Mouse (Mus musculus) E14TG2a.4 (cell line): Measurements from ENCODE around the gene Krt28.

Experiments used
- H3K27me3 ChIP-seq: 2 replicates; pipeline ENCODE4 v1.6.1; 2014; ENCODE audit warnings: low read length, control low read depth; ENCODE audit not compliant: insufficient read depth
- H3K36me3 ChIP-seq: 2 replicates; pipeline ENCODE4 v1.6.1; 2014; ENCODE audit warnings: low read length, control low read depth; ENCODE audit not compliant: insufficient read depth
- H3K4me1 ChIP-seq: replicated peaks from 2 replicates; pipeline ENCODE4 v1.6.1; 2014; ENCODE audit warnings: low read depth, low read length, control low read depth
- H3K4me3 ChIP-seq: replicated peaks from 2 replicates; pipeline ENCODE4 v1.5.1; 2014; ENCODE audit warnings: mild to moderate bottlenecking, low read length
- H3K9me3 ChIP-seq: 2 replicates; pipeline ENCODE4 v1.6.1; 2014; ENCODE audit warnings: low read length, control low read depth
- CTCF ChIP-seq: conservative IDR thresholded peaks from 2 replicates; pipeline ENCODE4 v1.5.1; 2014; ENCODE audit warnings: low read length
- NANOG ChIP-seq: IDR thresholded peaks from 2 replicates; pipeline ENCODE4 v1.6.1; 2014; ENCODE audit warnings: borderline replicate concordance, low read length, mixed read lengths
- POU5F1 ChIP-seq: IDR thresholded peaks from 2 replicates; pipeline ENCODE4 v1.6.1; 2014; ENCODE audit warnings: low read length, borderline replicate concordance

Krt28 gene

DNA sequence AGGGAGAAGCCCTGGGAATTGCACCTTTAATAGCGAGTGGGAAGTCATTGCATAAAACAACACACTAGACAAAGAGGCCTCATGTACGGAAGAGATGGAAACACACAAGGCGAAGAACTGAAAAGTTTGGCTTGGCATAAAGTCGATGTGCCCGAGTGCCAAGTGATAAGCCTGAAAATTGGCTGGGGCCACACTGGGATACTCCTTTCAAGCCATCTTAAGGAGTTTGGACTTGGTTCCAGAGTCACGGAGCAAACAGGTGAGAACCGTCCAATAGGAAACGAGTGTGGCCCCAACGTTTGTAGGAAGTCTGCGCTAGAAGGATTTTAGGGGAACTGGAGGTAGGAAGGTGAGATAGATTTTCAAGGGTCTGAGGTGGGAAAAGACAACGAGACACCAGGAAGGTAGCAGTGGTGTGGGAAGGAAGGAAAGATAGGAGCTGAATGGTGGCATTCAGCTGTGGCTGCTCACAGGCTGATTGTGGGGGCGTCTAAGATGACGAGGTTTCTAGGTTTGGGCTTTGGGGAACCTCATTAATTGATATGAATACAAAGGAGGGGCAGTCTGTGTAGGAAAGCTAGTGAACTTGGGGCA is 25.4 kb upstream of the Krt28 start:
- no peaks in the 10 kb centered on the region for H3K9me3 ChIP-seq
- TF ChIP-seq CTCF (no peak), POU5F1 (no peak), NANOG (no peak)
- peaks cover 8% of the 10 kb centered on the region for H3K4me1 ChIP-seq
- H3K36me3 ChIP-seq: no peaks in the 10 kb centered on the region
- no peak overlapping the region for H3K4me3 ChIP-seq
- 0 out of 2 replicates have a peak, but pooled peaks cover 4% of the 10 kb centered on the region for H3K27me3 ChIP-seq

DNA sequence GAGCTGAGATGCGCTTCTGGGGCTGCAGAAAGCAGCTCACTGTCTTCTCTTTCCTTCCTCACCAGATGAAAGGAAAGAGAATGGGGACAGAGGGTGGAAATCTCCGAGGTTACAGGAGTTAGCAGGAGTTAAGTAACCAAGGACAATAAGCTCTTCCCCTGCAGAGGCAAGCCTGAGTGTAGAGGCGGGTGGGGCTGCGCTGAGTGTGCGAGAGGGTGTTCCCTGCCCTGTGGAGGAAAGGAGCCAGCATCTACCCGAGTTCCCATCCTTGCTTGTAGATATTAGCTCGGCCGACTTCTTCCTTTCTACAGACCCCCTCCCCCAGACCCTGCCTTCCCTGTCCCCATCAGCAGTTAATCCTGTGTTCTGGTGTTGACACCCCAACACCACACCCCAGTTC is 24.1 kb upstream of the Krt28 start:
- 0 out of 2 replicates have a peak, but pooled peaks cover 4% of the 10 kb centered on the region for H3K27me3 ChIP-seq
- H3K36me3 ChIP-seq: no peaks in the 10 kb centered on the region
- H3K9me3 ChIP-seq: no peaks in the 10 kb centered on the region
- peaks cover 8% of the 10 kb centered on the region for H3K4me1 ChIP-seq
- TF ChIP-seq POU5F1 (no peak), NANOG (no peak), CTCF (no peak)
- no peak overlapping the region for H3K4me3 ChIP-seq

DNA sequence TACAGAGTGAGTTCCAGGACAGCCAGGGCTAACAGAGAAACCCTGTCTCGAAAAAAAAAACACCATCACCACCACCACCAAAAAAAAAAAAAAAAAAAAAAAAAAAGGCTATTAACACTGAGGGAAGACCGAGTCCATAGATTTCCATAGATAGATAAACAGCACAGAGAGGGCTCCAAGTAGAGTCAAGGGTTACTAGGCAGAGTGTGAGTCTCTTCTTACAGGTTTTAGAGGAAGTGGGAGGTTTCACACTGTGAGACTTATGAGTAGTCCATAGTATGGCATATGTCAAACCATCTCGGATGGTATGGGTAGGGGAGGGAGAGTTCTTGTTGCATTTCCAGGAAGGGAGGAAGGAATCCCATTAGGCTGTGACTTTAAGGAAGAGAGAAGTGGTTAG is 23.4 kb upstream of the Krt28 start:
- H3K9me3 ChIP-seq: no peaks in the 10 kb centered on the region
- no peaks in the 10 kb centered on the region for H3K36me3 ChIP-seq
- TF ChIP-seq CTCF (no peak), NANOG (no peak), POU5F1 (no peak)
- H3K27me3 ChIP-seq: 0 out of 2 replicates have a peak, but pooled peaks cover 4% of the 10 kb centered on the region
- H3K4me3 ChIP-seq: no peak overlapping the region
- peaks cover 8% of the 10 kb centered on the region for H3K4me1 ChIP-seq

DNA sequence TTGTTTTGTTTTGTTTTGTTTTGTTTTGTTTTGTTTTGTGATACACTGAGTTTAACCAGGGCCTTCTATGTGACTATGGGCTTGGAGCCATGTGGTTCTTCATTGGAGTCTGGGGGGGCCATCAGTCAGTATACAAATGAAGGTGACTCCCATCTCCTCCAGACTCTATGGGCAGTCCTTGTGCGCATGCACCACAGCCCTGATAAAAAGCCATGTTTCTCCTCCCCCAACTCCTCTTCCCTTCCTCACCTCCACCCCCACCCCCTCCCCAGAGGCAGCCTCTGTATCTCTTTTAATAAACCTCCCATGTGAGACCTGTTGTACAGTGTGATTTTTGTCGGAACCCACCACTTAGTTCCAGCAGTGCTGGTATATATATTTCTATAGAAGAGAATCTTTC is 22.0 kb upstream of the Krt28 start:
- Histone ChIP-seq H3K36me3 (no peaks in the 10 kb centered on the region), H3K4me1 (peaks cover 8% of the 10 kb centered on the region), H3K9me3 (no peaks in the 10 kb centered on the region), H3K27me3 (peaks cover 7% of the 10 kb centered on the region; the same call in 1 of the 2 replicates), H3K4me3 (no peak overlapping the region)
- no peak for TF ChIP-seq CTCF
- no peak for TF ChIP-seq NANOG
- TF ChIP-seq POU5F1: no peak

DNA sequence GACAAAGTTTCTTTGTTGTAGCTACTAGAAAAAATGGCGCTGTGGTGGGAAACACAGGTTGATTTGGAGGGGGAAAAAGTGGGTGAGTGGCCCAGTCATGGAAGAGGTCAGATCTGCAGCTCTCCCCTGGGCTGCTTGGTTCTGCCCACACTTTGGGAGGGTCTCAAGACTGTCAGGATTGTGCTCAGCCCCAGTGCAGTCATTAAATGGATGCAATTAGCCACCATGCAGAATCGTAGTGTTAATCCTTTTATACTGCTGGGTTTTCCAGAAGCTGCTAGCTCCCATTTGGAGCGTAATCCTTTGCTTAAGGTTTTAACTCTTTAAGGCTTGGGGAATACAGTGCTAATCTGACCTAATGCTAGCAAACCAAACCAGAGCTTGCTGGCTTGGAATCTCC is 21.3 kb upstream of the Krt28 start:
- H3K27me3 ChIP-seq: peaks cover 7% of the 10 kb centered on the region; the same call in 1 of the 2 replicates
- H3K9me3 ChIP-seq: no peaks in the 10 kb centered on the region
- no peaks in the 10 kb centered on the region for H3K36me3 ChIP-seq
- H3K4me1 ChIP-seq: peaks cover 8% of the 10 kb centered on the region
- no peak overlapping the region for H3K4me3 ChIP-seq
- TF ChIP-seq CTCF (no peak), POU5F1 (no peak), NANOG (no peak)

DNA sequence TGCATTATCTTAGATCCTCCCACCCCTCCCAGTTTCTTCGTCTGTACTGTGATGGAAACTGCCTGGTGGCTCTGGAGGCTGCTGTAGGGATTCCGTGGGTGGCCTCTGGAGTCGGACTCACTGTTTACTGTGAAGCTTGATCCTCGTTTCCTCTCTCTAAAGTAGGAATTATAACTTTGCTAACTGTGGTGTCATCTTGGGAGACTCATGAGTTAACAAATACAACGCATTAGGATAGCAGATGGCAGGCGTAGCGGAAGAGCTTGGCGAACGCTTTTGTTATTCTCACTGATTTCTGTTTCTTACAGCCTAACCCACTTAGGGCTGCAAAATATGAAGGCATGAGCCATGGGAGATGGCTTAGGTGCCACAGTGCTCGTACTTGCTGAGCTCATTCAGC is 17.8 kb upstream of the Krt28 start:
- H3K36me3 ChIP-seq: peaks cover 4% of the 10 kb centered on the region; the same call in 1 of the 2 replicates
- peaks cover 11% of the 10 kb centered on the region for H3K4me1 ChIP-seq
- no peak for TF ChIP-seq NANOG
- TF ChIP-seq CTCF: no peak
- no peak for TF ChIP-seq POU5F1
- H3K4me3 ChIP-seq: no peak overlapping the region
- H3K27me3 ChIP-seq: peaks cover 4% of the 10 kb centered on the region; the same call in 1 of the 2 replicates
- no peaks in the 10 kb centered on the region for H3K9me3 ChIP-seq

DNA sequence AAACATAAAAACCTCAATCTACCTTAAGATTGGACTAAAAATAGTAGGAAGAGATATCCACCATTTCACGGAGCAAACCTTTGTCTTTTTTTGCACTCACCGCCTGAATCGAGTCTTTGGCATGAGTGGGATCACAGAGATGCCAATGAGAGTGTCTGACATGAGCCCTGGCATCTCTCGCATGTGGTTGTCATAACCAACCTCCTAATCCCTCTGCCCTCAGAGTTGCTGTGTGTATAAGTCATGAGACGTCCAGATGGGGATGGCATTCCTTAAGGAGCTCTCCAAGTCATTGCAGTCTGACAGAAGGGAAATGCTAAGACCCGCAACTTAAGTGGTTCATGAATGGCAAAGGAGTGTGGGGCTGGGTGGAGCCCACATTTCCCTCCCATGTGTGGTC is 16.7 kb upstream of the Krt28 start:
- TF ChIP-seq POU5F1 (no peak), NANOG (no peak), CTCF (no peak)
- peaks cover 3% of the 10 kb centered on the region; the same call in 1 of the 2 replicates for H3K27me3 ChIP-seq

DNA sequence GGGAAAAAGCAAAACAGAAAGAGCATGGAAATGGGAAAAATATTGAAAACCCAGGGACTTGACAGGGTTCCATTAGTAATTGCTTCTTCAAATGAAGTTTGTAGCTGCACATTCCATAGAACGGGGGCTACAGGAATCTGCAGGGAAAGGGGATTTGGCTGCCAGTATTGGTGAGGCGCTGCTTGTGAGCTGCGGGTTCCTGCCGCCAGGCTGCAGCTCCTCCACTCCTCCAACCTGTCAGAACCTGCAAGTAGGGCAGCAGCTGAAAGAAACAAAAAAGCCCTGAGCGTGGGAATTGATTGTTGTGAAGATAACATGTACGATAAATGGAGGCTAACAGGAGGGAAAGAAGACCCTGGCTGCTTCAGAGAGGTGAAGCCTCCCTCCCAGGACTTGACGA is 16.2 kb upstream of the Krt28 start:
- Histone ChIP-seq H3K4me1 (peaks cover 23% of the 10 kb centered on the region), H3K4me3 (no peak overlapping the region), H3K27me3 (peaks cover 3% of the 10 kb centered on the region; the same call in 1 of the 2 replicates), H3K36me3 (peaks cover 4% of the 10 kb centered on the region; the same call in 1 of the 2 replicates), H3K9me3 (no peaks in the 10 kb centered on the region)
- TF ChIP-seq NANOG (no peak), POU5F1 (no peak), CTCF (no peak)

More for the DNA sequence above, 16.7 kb upstream of the Krt28 start:
- H3K4me1 ChIP-seq: peaks cover 22% of the 10 kb centered on the region
- no peak overlapping the region for H3K4me3 ChIP-seq
- H3K36me3 ChIP-seq: peaks cover 4% of the 10 kb centered on the region; the same call in 1 of the 2 replicates
- H3K9me3 ChIP-seq: no peaks in the 10 kb centered on the region

DNA sequence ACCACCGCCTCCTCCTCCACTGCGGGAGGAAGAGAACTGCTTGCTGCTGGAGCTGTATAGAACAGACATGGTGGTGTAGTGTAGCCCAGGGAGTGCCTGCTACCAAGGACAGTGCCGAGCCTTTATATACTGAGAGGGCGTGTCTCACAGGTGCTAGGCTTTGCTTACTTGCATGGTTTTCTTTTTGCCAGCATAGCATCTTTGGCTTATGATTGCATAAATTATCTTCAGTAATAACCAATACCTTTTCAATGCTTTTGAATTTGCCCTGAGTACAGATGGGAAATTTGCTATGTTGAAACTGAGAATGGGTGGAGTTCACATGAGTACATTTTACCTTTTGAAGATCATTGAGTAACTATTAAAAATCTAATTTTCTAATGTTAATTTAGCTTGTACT is 14.6 kb upstream of the Krt28 start, which contains the start of gene Krt10:
Gene Krt10, minus strand, starts transcription at position 101 of the 400 bp plus-strand sequence.
- no peaks in the 10 kb centered on the region for H3K9me3 ChIP-seq
- peak within 1 kb of the TSS; percentile 37; the same call in 1 of the 2 replicates for H3K4me3 ChIP-seq
- peaks cover 3% of the 10 kb centered on the region; the same call in 1 of the 2 replicates for H3K27me3 ChIP-seq
- TF ChIP-seq POU5F1 (no peak), NANOG (no peak), CTCF (no peak)
- H3K4me1 ChIP-seq: peaks cover 28% of the 10 kb centered on the region
- peaks cover 4% of the 10 kb centered on the region; the same call in 1 of the 2 replicates for H3K36me3 ChIP-seq
